Mouse (Mus musculus) adipocyte (in vitro differentiated cells): ENCODE measurements around the gene Slc25a18.

Source experiments
- DNase-seq: peaks from one replicate; pipeline ENCODE4 v3.0.0-alpha.2; 2016; ENCODE audit warnings: low spot score

Gene Slc25a18

GRCm38 (mm10) chr6:120841754-120842153 lies 68.4 kb downstream of the Slc25a18 start:
- no peak for DNase-seq
